Mouse (Mus musculus) liver, adult 2 months (tissue): ENCODE results near the gene Ston1. TPM values are rescaled to one million over a fixed set of nuclear protein-coding genes. Genes with fewer than 3 reads are reported as not detected.

Source experiments
- DNase-seq: peaks from one replicate; pipeline ENCODE4 v3.0.0-alpha.2; 2011; ENCODE audit warnings: low read depth, low spot score; ENCODE audit errors: extremely low read depth
- H3K27ac ChIP-seq: fragments of 200-500 bp; replicated peaks from 2 replicates; pipeline ENCODE4 v1.5.1; 2012; ENCODE audit warnings: low read depth, mild to moderate bottlenecking, control low read depth, inconsistent platforms, low read length; ENCODE audit not compliant: insufficient read depth
- H3K27me3 ChIP-seq: fragments of 200-500 bp; 2 replicates; pipeline ENCODE4 v1.6.1; 2012; ENCODE audit warnings: mild to moderate bottlenecking, moderate library complexity, low read length, inconsistent platforms; ENCODE audit not compliant: control insufficient read depth, insufficient read depth
- H3K36me3 ChIP-seq: fragments of 200-500 bp; 2 replicates; pipeline ENCODE4 v1.6.1; 2012; ENCODE audit warnings: low read length, inconsistent platforms; ENCODE audit not compliant: control insufficient read depth, insufficient read depth
- H3K4me1 ChIP-seq: fragments of 200-500 bp; 2 replicates; pipeline ENCODE4 v1.6.1; 2011; ENCODE audit warnings: low read length; ENCODE audit not compliant: control insufficient read depth, insufficient read depth
- H3K4me3 ChIP-seq: fragments of 200-500 bp; 2 replicates; pipeline ENCODE4 v1.5.1; 2011; ENCODE audit warnings: low read depth, mild to moderate bottlenecking, control low read depth, low read length, moderate library complexity; ENCODE audit not compliant: insufficient read depth
- H3K79me2 ChIP-seq: fragments of 200-500 bp; 2 replicates; pipeline ENCODE4 v1.6.1; 2012; ENCODE audit warnings: inconsistent platforms, mild to moderate bottlenecking, low read length, moderate library complexity; ENCODE audit not compliant: control insufficient read depth, insufficient read depth
- H3K9ac ChIP-seq: fragments of 200-500 bp; 2 replicates; pipeline ENCODE4 v1.6.1; 2012; ENCODE audit warnings: low read depth, mild to moderate bottlenecking, control low read depth, inconsistent platforms, low read length
- CTCF ChIP-seq: fragments of 200-500 bp; IDR thresholded peaks from 2 replicates; pipeline ENCODE4 v1.5.1; 2011; ENCODE audit warnings: low read depth, low read length, control low read depth
- POLR2A ChIP-seq: fragments of 200-500 bp; IDR thresholded peaks from 2 replicates; pipeline ENCODE4 v1.6.1; 2011; ENCODE audit warnings: low read length, control low read depth; ENCODE audit not compliant: insufficient read depth; ENCODE audit errors: extremely low read depth
- WGBS: fragments of 180-500 bp; shearing (Covaris S2); methylation state at CpG from one replicate; pipeline ENCODE4 v1.1.7; 2018; 5-methylcytosine and 5-hydroxymethylcytosine counted together
- polyA plus RNA-seq: library from polyadenylated mRNA; depleted of rRNA; stranded (reverse); fragments of >200 nt; gene quantifications from 2 replicates; pipeline ENCODE4 v1.2.3, GENCODE M21; 2012
- total RNA-seq: library from RNA; depleted of rRNA; stranded (reverse); fragments of >200 nt; gene quantifications from 2 replicates; pipeline ENCODE4 v1.2.3, GENCODE M21; 2014

Gene Ston1
- total and polyA plus RNA-seq, 2 experiments: 2.5 to 5.1 TPM

DNA sequence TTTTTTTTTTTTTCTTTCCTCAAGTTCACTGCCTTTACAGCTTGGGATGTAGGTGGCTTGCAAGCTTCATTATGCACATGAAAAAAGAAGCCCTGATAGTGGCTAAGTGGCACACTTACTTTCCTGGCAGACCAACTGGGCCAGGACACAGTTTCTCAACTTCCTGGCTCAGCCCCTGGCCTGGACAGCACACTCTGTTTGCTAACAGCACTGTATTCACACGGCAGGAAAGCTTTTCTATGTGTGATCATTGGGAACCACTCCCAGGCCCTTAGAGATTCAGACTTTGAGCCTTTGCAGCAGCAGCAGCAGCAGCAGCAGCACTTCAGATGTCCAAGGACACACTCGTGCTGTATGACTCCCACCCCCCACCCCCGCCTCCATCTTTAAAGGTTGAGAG, 16.8 kb downstream of the Ston1 start:
- DNase-seq: peak; percentile 96
- peaks cover 14% of the 10 kb centered on the region; the same call in 1 of the 2 replicates for H3K79me2 ChIP-seq
- WGBS: 9% methylated on average over 3 of the region's 3 CpGs
- no peak for TF ChIP-seq CTCF
- no peak overlapping the region for H3K27ac ChIP-seq
- no peaks in the 10 kb centered on the region for H3K27me3 ChIP-seq
- peaks cover 1% of the 10 kb centered on the region; the same call in 1 of the 2 replicates for H3K36me3 ChIP-seq
- H3K4me3 ChIP-seq: no peak overlapping the region
- H3K9ac ChIP-seq: no peak overlapping the region
- peaks cover 10% of the 10 kb centered on the region for H3K4me1 ChIP-seq

DNA sequence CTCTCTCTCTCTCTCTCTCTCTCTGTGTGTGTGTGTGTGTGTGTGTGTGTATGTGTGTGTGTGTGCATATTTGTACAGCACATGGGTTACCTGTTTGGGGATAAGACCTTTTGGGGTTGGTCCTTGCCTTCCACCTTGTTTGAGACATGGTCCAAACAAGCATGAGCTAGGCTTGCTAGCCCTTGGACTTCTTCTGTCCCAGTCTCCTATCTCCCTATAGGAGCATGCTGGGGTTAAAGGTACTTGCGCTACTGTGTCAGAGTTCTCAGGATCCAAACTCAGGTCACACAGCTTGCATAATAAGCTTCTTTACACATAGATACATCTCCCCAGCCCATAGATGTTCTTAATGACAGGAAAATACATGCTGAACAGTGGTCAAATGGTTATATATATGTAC, 17.2 kb downstream of the Ston1 start:
- H3K9ac ChIP-seq: no peak overlapping the region
- DNase-seq: peak; percentile 43
- no peaks in the 10 kb centered on the region for H3K36me3 ChIP-seq
- H3K27me3 ChIP-seq: no peaks in the 10 kb centered on the region
- no peak overlapping the region for H3K4me3 ChIP-seq
- H3K79me2 ChIP-seq: peaks cover 10% of the 10 kb centered on the region; the same call in 1 of the 2 replicates
- WGBS: 32% methylated on average over 1 of the region's 1 CpGs
- H3K4me1 ChIP-seq: peaks cover 10% of the 10 kb centered on the region
- TF ChIP-seq POLR2A: no peak
- TF ChIP-seq CTCF: no peak
- H3K27ac ChIP-seq: 0 out of 2 replicates have a peak overlapping the region, but pooled peaks have one; percentile 15

DNA sequence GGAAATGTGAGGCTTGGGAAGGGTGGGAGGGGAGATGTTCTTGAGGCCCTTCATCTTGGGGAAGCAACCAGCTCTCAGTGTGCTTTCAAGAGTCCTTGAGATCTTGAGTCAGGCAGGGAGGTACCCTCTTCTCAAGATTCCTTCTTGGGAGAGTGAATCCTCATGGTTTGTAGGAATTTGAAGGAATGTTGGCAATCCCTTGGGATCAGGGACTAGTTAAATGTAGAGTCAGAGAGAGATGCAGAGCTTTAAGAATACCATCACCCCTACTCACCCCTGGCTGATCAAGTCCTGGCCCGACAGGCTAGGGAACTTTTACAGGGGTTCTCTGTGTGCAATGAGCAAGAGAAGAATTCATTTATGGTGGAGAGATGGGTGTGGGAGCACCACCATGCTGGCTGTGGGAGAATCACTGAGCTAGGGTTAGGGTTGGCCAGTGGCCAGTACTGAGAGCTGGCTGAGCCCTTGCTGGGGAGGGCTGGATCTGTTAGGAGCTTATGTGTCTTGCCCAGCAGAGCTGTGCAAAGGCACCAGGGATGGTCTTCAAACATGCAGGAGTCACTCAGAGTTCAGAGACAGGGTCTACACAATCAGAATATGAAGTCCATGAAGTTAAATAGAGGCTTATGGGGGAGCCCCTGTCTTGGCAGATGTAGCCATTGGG, 18.1 kb downstream of the Ston1 start:
- DNase-seq: no peak
- H3K4me3 ChIP-seq: no peak overlapping the region
- 100% methylated on average over 1 of the region's 1 CpGs for WGBS
- no peaks in the 10 kb centered on the region for H3K27me3 ChIP-seq
- no peak overlapping the region for H3K9ac ChIP-seq
- peaks cover 10% of the 10 kb centered on the region for H3K4me1 ChIP-seq
- H3K27ac ChIP-seq: no peak overlapping the region
- no peak for TF ChIP-seq CTCF
- no peak for TF ChIP-seq POLR2A
- H3K79me2 ChIP-seq: peaks cover 10% of the 10 kb centered on the region; the same call in 1 of the 2 replicates
- H3K36me3 ChIP-seq: no peaks in the 10 kb centered on the region

DNA sequence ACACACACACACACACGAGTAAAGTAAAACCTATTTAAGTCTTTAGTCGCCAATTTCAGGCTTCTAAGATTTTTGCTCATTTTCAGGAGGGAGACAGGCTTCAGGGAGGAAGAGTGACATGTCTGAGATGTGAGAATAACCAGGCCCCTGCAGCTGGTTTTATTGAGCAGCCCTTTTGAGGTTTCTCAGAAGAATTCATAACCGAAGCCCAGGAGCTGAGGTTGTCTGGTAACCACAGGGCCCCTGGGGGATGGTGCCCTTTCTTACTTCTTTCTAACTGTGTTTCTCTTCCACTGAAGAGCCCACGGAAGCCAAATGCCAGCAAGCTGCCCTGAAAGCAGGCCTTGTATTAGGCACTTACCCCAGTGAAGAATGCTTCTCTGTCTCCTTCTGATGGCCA, 23.5 kb downstream of the Ston1 start:
- WGBS: 91% methylated on average over 4 of the region's 4 CpGs
- DNase-seq: no peak
- no peaks in the 10 kb centered on the region for H3K36me3 ChIP-seq
- no peak overlapping the region for H3K9ac ChIP-seq
- TF ChIP-seq POLR2A (no peak), CTCF (no peak)
- no peaks in the 10 kb centered on the region for H3K27me3 ChIP-seq
- no peak overlapping the region for H3K4me3 ChIP-seq
- H3K79me2 ChIP-seq: peaks cover 7% of the 10 kb centered on the region; the same call in 1 of the 2 replicates
- H3K27ac ChIP-seq: no peak overlapping the region
- peaks cover 18% of the 10 kb centered on the region for H3K4me1 ChIP-seq

DNA sequence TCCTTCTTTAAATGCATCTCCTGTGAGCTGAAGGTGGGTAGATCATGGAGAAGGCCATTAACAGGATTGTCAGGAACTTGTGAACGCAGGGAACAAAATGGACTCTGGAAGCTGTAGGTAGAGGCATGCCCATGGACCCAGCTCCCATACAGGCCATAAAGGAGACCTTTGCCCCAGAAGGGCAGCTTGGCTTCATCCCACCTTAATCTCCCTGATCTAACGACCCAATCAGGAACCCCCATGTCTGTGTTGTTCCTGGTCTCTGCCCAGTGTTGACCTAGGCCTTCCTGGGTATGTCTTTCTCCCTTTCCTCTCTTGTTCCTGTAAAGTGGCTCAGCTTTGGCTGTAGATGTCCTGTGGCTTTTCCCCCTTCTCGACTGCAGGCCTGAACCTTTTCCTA, 23.9 kb downstream of the Ston1 start:
- no peak for DNase-seq
- WGBS: 76% methylated on average over 3 of the region's 3 CpGs
- Histone ChIP-seq H3K79me2 (peaks cover 5% of the 10 kb centered on the region; the same call in 1 of the 2 replicates), H3K4me3 (no peak overlapping the region), H3K27me3 (no peaks in the 10 kb centered on the region), H3K27ac (0 out of 2 replicates have a peak overlapping the region, but pooled peaks have one; percentile 57), H3K9ac (no peak overlapping the region), H3K4me1 (peaks cover 18% of the 10 kb centered on the region), H3K36me3 (no peaks in the 10 kb centered on the region)
- TF ChIP-seq CTCF (no peak), POLR2A (no peak)

DNA sequence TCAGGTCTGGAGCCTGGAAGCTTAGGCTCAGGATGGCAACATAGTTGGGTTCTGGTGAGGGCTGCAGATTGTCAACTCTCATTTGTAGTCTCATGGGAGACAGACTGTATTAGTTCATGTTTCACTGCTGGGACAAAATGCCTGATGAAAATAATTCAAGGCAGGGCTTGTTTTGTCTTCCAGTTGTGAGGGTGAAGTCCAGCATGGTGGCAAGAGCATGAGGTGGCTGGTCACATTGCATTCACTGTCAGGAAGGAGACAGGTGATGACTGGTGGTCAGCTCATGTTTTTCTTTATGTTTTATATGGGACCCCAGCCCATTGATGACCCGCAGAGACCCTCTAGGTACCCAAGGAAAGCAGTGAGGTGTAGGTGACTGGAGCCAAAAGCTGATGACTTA, 25.2 kb downstream of the Ston1 start:
- peaks cover under 1% of the 10 kb centered on the region; the same call in 1 of the 2 replicates for H3K79me2 ChIP-seq
- no peaks in the 10 kb centered on the region for H3K36me3 ChIP-seq
- WGBS: 95% methylated on average over 1 of the region's 1 CpGs
- H3K4me1 ChIP-seq: peaks cover 22% of the 10 kb centered on the region
- H3K27me3 ChIP-seq: no peaks in the 10 kb centered on the region
- no peak for TF ChIP-seq CTCF
- TF ChIP-seq POLR2A: no peak
- no peak overlapping the region for H3K4me3 ChIP-seq
- 0 out of 2 replicates have a peak overlapping the region, but pooled peaks have one; percentile 19 for H3K27ac ChIP-seq
- DNase-seq: no peak
- H3K9ac ChIP-seq: no peak overlapping the region
